Mouse (Mus musculus) B cell, adult 2 months (primary cell): ENCODE data around the gene Prr19.

Experiments used
- DNase-seq, 2 experiments: peaks; one replicate each; pipeline ENCODE4 v3.0.0; 2022

The Prr19 gene

DNA sequence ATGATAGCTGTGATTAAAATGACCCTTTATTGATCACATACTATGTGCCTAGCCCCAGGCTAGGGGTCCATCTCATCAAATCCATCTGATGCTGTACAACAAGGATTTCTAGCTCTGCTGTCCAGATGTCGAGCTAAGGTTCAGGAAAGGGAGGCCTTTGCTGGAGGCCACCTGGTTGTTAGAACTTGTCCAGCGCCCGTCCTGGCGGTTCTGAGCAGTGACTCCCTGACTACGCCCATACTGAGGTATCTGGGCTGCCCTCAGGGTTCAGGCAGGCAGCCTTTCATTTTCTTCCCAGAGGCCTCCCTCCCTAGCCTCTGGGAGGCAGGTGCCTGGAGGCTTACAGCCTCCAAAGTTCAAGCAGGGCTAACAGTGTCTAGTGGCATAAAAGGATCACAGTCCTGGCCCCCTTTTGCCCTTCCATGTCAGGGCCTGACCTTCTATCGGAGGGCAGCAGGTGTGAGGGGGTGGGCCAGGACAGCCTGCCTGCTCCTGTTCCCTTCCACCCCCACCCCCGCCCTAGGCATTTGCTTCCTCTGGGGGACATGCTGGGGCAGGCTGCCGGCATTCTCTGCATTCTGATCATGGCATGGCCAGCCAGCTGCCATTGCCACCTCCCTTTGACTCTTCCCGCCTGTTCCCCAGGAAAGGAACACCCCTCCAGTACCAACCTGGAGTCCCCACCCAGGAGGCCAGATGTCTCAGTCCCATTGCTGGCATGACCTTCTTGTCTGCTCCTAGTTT lies 25.5 kb upstream of the Prr19 start:
- DNase-seq: no peak

DNA sequence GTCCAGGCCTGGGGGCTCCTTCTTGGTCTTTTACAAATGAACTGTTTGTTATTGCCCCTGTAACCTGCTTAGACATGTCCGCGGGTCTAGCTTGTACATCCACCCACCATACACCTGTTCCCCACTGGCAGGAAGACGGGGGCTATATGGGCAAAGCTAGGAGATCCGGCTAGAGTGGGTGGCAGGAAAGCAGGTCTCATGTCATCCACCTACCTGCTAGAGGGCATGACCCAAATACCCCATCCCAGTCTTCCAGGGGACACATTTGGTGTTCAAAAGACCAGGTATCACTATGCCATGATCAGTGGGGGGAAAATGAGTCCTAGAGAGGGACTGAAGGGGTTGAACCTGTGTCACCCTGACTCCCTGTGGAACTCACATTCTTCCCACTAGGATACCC lies 23.8 kb upstream of the Prr19 start:
- DNase-seq: no peak

DNA sequence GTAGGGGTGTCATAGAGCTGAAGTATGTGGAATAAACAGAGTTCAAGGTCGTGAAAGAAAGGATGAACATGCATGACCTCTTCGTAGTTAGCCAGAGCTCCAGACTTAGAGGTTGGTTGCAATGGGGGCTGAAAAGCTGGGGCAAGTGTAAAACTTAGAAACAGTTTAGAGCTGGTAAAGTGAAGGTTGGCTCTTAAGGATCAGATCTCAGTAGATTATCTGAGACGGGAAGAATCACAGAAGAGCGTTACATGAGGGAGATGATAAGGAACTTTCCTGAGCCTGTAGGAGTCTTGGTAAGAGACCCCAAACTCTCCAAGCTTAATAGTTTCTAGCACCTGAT lies 23.2 kb upstream of the Prr19 start:
- no peak for DNase-seq

DNA sequence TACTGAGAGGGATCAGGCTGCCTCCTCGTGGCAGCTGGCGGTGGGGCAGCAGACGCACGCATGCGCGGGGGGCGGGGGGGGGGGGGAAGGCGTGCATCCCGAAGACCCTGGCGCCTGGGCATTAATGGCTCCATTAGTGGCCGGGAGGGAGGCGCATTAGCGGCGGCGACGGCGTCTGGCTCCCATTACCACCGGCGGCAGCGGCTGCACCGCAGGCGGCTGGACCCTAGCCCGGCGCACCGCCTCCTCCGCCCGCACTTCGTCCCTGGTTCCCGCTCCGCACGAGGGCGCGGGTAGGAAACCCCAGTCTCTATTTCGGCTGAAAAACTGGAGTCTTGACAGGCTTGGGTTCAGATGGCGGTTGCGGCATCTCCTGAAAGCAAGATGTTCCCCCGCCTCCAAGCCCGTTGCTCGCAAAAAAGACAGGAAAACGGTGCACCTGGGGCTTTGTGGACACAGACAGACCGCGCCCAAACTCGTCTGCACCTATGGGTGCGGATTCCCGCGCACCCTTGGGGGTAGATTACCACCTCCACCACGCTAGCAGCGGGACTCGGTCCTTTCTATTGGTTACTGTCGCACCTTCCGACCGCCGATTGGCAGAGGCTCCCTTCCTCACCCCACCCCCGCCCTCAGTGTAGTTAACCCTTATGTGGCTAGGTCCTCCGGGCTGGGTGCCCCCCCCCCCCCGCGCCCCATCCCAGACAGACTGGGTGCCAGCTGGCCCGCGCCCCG lies 22.7 kb upstream of the Prr19 start:
- DNase-seq: peak; percentile 86

DNA sequence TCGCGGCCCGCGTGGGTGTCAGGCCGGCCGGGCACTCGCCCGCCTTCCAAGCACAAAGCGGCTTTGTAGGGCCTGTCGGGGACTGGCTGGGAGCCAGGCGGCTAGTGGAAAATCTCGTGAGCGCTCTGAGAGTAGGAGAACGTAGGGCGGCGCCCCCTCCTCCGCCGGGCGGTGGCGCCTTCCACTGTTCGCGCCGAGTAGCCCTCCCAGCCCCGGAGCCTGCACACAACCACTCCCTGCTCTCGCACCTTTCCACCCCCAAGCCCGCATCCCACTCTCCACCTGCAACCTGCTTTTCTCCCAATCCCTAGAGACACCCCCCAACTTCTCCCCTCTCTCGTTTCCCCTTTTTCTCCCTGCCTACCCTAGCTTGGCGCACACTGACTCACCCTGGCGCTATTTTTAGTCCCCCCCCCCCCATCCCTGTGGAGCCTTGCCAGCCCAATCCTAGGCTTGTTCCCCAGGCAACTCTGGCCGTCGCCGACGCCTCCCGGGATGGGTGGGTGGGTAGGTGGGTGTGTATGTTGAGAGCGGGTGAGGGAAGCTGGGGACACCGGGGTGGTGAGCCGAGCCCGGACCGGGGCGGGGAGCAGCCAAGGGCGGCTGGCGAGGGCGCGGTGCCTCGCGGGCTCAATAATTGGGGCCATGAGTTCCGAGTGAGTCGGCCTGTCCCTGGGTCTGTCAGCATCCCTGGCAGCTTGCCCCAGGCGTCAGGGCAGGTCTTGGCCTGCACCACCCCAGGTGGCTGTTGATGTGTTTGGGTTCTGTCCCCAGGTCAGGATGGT lies 21.9 kb upstream of the Prr19 start:
- DNase-seq: peak; percentile 84 to 87

DNA sequence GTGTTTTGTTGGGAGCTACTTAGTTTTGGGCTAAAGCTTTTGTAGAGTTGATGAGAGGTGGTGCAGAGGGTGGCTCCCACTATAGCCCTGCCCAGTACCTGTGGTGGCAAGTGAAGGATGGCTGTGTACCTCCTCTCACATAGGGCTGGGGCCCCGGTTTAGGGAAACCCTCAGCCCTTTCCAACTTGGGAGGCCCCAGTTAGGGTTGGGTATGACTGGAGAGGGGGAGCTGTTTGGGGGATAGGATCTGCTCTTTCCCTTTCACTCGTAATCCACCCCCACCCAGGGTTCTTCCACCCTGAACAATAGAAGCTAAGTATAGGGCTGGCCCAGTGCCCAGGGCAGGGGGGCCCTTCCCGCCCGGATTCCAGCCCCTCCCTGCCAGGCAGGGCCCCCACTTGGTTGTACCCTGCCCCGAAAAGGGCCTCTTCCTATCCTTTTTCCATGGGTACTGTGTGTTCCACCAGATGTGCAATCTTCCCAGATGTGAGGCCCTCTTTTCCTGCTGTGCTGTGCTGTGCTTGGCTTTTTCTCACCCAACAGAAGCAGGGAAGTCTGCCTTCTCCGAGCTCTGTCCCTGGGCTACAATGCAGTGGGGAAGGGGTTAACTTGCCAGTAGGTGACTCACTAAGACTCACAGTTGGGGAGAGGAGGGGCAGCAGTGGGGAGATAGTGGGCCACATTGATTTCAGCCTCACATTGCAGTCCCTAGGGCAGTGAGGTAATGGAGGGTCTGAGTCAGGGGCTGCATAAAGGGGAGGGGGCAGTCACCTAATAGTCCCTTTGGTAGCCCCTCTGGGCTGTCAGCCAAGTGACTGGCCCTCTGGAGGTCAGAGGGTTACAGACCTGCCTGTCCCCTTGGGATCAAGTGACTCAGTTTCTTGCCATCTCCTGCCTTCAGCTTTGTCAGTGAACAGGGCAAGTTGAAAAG lies 21.1 kb upstream of the Prr19 start:
- no peak for DNase-seq

DNA sequence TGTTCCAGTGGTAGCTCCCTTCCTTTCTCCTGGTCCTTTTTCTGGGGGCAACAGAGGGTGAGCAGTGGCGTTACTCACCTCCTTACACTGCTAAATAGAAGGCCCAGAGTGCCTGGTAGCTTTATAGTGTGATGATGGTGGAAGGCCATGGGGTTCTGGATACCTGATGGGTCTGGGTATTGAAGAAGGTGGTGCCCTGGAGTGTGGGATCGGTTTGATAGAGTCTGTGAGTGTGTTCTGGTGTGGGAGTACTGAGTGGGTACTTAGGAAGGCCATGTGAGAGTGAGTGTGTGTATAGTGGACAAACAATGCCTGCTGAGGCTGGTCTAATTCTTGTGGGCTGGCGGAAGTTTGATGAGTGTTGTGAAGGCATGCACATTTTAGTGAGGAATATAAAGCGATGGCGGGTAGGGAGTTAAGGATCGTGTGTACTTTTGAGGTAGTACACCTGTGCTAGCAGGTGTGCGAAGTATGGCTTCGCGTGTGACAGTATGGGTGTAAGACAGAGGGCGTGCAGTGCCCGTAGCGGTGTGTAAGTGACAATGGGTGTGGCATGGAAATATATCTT lies 20.0 kb upstream of the Prr19 start:
- DNase-seq: no peak

DNA sequence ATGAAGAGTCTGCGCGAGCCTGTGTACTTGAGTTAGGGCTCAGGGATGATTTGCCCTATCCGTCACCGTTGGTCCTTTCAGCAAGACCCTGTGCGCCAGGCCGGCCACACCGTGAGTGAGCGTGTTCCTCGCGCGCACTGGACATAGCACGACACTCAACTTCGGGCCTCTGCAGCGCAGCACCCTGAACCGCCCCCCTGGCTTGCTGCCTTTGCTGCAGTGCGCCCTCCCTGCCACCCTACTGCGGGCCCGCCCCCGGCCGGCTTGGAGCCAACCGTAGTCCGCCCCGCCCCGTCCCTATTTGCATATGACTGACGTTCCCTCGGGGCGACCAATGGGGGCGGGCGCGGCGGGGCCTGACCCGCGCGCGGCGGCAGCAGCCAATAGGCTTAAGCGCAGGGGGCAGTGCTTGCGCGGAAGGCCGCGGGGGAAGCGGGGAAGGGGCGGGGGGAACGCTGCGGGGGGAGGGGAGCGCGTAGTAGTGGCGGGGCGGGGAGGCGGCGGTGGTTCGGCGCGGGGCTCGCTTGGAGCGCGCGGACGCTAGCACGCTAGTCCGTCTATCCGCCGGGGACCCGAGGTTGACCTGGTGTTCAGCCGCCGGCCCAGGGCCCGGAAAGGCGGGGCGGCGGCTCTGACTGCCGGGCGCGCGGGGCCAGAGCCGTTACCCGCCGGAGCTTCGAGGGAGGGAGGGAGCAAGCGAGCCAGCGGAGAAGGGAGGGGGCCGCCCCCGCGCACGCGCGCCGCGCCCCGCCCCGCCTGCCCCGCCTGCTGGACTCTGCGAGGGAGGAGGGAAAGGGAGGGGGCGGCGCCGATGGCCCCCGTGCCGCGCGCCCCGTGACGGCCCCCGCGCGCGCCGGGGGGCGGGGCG lies 19.2 kb upstream of the Prr19 start:
- DNase-seq: peak; percentile 99

DNA sequence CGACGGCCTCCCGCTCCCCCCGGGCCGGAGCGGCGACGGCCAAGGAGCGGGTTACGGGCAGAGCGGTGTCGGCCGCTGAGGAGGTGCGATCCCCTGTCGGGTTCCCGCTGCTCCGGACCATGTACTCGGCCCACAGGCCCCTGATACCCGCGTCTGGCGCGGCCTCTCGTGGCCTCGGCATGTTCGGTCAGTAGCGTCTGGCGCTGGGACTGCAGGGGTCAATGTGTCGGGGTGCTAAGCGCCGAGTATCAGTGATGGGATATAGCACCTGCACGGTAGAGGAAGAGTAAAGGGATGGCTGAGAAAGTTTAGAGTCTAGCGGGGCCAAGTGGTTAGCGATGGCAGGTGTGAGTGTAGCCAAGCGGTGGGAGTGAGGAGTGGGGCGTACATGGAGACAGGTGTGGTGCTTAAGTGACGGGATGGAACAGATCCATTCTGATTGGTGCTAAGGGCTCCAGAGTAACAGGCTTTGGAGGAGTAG lies 18.4 kb upstream of the Prr19 start:
- peak; percentile 55 to 56 for DNase-seq

DNA sequence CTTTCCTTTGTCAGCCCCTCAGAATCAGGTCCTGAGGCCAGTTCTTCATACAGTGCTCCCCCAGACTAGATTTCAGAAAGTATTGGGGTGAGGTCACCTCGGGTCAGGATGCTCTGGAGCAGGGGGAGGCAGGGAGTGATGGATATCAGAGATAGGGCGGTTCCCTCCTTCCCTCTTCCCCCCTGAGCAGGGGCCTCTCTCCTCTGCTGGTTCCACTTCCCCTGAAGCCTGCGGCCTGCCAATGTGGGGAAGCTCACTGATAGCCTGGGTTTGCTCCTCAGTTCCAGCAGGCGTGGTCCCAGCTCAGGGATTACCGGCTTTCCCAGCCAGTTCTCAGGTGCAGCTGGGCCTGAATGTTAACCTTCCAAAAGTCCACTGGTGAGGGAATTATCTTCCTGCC lies 17.6 kb upstream of the Prr19 start:
- no peak for DNase-seq

DNA sequence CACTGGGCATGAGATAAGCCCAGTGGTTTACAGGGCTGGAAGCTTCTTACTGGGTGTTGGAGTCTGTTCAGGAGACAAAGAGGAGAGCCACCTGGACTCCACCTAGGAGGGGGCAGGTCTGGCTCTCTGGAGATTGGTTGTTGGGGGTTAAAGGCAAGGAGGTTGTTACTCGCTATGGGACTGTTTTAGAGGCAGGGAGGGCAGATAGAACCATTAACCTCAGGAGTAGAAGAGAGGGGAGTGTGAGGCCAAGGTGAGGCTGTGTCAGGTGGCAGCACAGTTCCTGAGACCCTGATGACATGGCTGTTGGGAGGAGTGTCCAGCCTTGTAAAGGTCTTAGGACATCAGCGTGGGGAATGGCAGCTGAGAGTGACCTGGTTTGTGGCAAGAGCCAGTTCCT lies 17.0 kb upstream of the Prr19 start:
- no peak for DNase-seq

DNA sequence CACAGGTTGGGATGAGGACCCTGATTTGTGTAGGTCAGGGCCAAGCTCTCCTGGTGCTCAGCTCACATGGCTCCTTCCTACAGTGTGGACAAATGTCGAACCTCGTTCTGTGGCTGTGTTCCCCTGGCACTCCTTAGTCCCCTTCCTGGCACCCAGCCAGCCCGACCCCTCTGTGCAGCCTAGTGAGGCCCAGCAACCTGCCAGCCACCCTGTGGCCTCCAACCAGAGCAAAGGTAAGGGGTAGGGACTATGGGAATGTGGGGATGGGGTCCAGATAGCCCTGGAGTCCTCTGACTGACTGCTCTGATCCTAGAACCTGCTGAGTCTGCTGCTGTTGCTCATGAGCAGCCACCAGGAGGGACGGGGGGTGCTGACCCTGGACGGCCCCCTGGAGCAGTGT lies 16.4 kb upstream of the Prr19 start:
- no peak for DNase-seq

DNA sequence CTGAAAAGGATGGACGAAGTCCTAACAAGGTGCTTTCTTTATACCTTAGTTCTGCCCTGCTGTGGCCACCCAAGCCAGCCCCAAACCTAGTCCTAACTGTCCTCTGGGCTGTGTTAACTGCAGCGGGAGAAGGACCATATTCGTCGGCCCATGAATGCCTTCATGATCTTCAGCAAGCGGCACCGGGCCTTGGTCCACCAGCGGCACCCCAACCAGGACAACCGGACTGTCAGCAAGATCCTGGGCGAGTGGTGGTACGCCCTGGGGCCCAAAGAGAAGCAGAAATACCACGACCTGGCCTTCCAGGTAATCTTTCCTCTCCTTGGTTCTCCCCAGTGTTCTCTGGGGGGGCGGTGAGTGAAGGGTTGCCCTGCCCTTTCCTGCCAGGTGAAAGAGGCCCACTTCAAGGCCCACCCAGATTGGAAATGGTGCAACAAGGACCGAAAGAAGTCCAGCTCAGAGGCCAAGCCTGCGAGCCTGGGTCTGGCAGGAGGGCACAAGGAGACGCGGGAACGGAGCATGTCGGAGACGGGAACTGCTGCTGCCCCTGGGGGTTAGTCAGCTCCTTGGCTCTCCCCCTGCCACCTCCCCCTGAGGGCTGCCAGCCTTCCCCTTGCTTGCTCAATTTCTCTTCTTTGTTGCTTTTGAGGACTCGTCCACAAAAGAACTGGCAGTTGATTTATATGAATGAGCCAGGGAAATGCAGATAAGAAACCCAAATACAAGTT lies 15.5 kb upstream of the Prr19 start:
- no peak for DNase-seq

DNA sequence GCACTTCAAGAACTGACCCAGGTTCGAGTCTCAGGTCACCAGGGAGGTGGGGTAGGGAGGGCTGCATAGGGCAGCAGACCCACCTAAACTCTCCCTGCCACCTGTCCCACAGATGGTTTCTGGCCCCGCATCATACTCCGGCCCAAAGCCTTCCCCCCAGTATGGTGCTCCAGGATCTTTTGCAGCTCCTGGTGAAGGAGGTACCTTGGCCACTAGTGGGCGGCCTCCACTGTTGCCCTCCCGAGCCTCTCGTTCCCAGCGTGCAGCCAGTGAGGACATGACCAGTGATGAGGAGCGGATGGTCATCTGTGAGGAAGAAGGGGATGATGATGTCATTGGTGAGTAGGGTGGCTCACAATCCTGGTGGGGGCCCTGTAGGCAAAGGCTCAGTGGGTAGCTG lies 14.2 kb upstream of the Prr19 start:
- no peak for DNase-seq

DNA sequence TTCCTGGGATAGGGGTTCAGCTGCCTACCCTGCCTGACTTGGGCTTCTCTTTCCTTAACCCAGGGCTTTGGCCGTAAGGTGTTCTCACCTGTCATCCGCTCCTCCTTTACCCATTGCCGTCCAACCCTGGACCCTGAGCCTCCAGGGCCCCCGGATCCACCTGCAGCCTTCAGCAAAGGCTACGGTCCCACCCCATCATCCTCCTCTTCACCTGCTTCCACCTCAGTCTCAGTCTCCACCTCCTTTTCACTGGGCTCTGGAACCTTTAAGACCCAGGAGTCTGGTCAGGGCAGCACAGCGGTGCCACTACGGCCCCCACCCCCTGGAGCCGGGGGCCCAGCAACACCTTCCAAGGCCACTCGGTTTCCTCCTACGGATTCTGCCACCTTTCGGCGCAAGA lies 13.2 kb upstream of the Prr19 start:
- DNase-seq: no peak

DNA sequence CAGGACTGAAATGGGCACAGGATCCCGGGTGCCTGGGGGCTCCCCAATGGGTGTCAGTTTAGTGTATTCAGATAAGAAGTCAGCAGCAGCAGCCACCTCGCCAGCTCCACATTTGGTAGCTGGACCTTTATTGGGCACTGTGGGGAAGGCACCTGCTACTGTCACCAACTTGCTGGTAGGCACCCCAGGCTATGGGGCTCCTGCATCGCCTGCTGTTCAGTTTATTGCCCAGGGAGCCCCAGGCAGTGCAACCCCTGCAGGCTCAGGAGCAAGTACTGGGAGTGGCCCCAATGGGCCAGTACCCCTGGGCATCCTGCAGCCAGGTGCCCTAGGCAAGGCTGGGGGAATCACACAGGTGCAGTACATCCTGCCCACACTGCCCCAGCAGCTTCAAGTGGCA lies 12.5 kb upstream of the Prr19 start:
- no peak for DNase-seq

DNA sequence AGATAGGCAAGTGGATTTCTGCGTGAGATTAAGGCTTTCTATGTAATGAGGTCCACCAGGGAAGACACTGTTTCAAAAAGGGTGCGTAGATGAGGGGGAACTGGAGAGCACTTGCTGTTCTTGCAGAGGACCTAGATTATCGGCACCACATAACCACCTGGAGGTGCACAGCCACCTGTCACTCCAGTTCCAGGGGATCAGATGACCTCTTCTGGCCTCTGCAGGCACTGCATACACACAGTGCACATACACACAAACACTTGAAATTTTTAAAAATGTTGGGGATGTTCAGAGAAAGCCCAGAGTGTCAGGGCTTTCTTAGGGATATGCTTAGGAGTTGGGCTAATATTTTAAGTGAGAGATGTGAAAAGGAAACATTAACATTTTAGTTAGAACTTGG lies 11.3 kb upstream of the Prr19 start:
- no peak for DNase-seq

DNA sequence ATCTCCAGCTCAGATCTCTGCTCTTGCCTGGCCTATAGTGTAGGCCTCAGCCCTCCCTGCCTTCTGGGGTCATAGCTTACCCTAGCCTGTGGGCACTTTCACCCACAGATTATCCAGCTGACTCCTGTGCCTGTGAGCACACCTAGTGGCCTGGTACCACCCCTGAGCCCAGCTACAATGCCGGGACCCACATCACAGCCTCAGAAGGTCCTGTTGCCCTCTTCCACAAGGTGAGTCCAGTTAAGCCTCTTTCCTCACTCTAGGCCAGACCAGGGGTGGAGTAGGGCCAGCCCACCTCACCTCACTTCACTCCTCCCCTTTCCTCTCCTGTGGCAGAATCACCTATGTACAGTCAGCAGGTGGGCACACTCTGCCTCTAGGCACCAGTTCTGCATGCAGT lies 10.7 kb upstream of the Prr19 start:
- no peak for DNase-seq

DNA sequence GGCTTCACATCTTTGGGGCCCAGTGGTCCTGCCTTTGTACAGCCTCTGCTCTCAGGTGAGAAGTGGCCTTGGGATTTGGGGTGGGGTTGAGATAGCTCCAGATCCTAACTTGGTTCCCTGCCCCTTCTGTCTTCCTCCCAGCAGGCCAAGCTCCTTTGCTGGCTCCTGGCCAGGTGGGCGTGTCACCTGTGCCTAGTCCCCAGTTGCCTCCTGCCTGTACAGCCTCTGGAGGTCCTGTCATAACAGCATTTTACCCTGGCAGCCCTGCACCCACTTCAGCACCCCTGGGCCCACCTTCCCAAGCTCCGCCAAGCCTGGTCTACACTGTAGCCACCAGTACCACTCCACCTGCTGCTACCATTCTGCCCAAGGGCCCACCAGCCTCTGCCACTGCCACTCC lies 10.3 kb upstream of the Prr19 start:
- no peak for DNase-seq

DNA sequence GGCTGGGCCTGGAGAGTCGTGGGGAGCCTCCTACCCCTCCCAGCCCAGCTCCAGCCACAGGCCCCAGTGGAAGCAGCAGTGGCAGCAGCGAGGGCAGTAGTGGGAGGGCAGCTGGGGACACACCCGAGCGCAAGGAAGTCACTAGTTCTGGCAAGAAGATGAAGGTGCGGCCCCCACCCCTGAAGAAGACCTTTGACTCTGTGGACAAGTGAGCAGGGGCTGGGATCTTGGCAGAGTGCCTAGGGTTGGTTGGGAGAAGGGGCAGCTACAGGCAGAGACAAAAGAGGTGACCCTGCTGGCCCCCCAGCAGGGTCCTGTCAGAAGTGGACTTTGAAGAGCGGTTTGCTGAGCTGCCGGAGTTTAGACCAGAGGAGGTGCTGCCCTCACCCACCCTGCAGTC lies 9.1 kb upstream of the Prr19 start:
- DNase-seq: no peak
